Mouse (Mus musculus) left cerebral cortex, adult 2 months (tissue): ENCODE measurements around the gene Irf2. TPM values are rescaled to one million over a fixed set of nuclear protein-coding genes. Genes with fewer than 3 reads are reported as not detected.

Experiments used
- DNase-seq, 2 experiments: peaks; one replicate each; pipeline ENCODE4 v3.0.0; 2021 to 2022; ENCODE audit warnings: low spot score in 2 of 2, mixed read lengths in 1 of 2; ENCODE audit errors: extremely low spot score in 1 of 2
- H3K27ac ChIP-seq: fragments of 200-600 bp; 2 replicates; pipeline ENCODE4 v1.8.1; 2022
- H3K4me3 ChIP-seq: fragments of 200-600 bp; 2 replicates; pipeline ENCODE4 v1.8.1; 2022
- CTCF ChIP-seq: fragments of 200-600 bp; IDR thresholded peaks from 2 replicates; pipeline ENCODE4 v1.8.1; 2022; ENCODE audit warnings: antibody characterized with exemption, mild to moderate bottlenecking, moderate library complexity
- intact Hi-C: fragments of 180-260 bp; cut with DNase I; formaldehyde crosslinking; loops from one replicate; pipeline ENCODE4 v1.15.1; 2025
- total RNA-seq, 2 experiments: library from RNA; stranded (reverse); gene quantifications; 2 replicates each; pipeline ENCODE4 v1.2.3; 2021

Irf2 gene
- total RNA-seq, 2 experiments from 2014 or later = 70.7 to 79.6 TPM

- no peak overlapping the region for H3K4me3 ChIP-seq
- no peak for DNase-seq
- peak overlapping the region; percentile 67 for H3K27ac ChIP-seq
- no peak for TF ChIP-seq CTCF
- intact Hi-C loops = loop anchor here (10.0 kb wide), 1 partner anchor 92 kb away; no protein-coding TSS in a partner anchor
Measured at GRCm38 (mm10) chr8:46842676-46843181, 103.2 kb downstream of the Irf2 start.

GRCm38 (mm10) chr8:46843855-46844254 is 104.3 kb downstream of the Irf2 start:
- no peak for DNase-seq
- Histone ChIP-seq H3K4me3 (no peak overlapping the region), H3K27ac (peak overlapping the region; percentile 8)
- intact Hi-C loops = loop anchor here (10.0 kb wide), 1 partner anchor 91 kb away; no protein-coding TSS in a partner anchor
- TF ChIP-seq CTCF = no peak

DNA sequence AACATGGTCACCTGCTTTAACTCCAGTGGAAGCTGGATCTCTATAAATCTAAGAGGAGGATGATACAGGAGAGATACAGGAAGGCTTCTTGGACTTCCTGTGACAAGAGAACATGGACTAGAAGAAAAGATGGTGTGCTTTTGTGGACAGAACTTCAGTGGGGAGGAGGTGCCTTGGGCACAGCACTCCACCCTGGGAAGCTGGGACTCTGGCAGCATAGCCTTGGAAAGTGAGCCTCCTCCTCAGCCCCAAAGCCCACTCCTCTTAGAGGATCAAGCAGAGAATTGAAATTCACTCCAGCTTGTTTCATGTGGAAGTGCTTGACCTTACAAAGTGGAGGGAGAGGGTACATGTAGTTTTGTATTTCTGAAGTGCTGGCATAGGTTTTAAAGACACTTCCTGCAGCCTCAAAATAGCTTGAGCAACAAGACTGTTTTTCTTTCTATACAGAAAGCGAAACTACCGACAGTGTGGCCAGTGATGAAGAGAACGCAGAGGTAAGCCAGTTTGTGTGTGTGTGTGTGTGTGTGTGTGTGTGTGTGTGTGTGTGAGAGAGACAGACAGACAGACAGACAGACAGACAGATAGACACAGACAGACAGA is 104.9 kb downstream of the Irf2 start:
- TF ChIP-seq CTCF = no peak
- H3K27ac ChIP-seq = peak overlapping the region; percentile 76
- intact Hi-C loops = loop anchor here (10.0 kb wide), 1 partner anchor 90 kb away; no protein-coding TSS in a partner anchor
- DNase-seq = no peak
- no peak overlapping the region for H3K4me3 ChIP-seq

DNA sequence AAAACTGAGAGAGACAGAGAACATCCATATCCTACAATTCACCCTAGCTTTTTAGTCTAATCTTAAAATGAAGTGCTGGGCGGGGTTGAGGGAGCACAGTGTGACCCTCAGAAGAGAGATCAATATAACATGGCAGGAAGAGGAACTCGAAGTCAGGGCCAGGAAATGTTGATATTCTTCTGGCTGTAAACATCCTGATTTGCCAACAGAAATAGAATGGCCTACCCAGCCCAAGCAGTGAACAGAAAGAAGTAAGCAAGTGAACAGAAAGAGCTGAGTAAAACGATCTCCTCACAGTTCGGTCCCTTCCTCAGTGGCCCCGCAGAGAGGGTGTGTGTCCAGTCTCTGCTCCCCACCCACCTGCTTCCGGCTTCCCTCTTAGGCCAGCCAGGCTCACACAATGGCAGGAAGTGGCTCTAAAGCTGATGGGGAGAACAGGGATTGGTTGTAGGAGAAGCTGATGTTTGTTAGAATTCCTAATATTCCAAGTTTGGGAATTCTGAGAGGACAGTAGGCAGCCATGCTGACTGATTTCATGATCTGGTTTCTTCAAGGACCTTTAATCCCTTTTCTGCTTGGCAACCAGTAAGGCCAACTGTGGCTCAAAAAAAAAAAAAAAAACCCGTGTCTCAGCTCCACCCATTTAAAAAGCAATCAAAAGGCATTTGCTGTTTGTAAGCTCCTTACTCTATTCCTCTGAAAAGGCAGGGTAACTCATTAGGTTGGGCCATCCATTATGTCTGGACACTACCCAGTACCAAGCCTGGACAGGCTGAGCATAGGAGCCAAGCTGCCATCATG is 105.6 kb downstream of the Irf2 start:
- no peak for DNase-seq
- intact Hi-C loops = loop anchor here (10.0 kb wide), 1 partner anchor 90 kb away; no protein-coding TSS in a partner anchor
- H3K27ac ChIP-seq = peak overlapping the region; percentile 66
- H3K4me3 ChIP-seq = no peak overlapping the region
- no peak for TF ChIP-seq CTCF

DNA sequence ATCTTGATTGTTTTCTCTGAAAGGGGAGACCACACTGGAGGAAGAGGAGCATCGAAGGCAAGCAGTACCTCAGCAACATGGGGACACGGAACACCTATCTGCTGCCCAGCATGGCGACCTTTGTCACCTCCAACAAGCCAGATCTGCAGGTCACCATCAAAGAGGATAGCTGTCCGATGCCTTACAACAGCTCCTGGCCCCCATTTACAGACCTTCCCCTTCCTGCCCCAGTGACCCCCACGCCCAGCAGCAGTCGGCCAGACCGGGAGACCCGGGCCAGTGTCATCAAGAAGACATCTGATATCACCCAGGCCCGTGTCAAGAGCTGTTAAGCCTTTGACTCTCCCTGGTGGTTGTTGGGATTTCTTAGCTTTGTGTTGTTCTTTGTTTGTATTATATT is 106.4 kb downstream of the Irf2 start:
- Histone ChIP-seq H3K27ac (peak overlapping the region; percentile 66; the same call in 1 of the 2 replicates), H3K4me3 (no peak overlapping the region)
- intact Hi-C loops = loop anchor here (10.0 kb wide), 1 partner anchor 89 kb away; no protein-coding TSS in a partner anchor
- DNase-seq = no peak
- no peak for TF ChIP-seq CTCF

- intact Hi-C loops = loop anchor here (10.0 kb wide), 1 partner anchor 88 kb away; no protein-coding TSS in a partner anchor
Measured at GRCm38 (mm10) chr8:46846893-46847292, 107.4 kb downstream of the Irf2 start.

DNA sequence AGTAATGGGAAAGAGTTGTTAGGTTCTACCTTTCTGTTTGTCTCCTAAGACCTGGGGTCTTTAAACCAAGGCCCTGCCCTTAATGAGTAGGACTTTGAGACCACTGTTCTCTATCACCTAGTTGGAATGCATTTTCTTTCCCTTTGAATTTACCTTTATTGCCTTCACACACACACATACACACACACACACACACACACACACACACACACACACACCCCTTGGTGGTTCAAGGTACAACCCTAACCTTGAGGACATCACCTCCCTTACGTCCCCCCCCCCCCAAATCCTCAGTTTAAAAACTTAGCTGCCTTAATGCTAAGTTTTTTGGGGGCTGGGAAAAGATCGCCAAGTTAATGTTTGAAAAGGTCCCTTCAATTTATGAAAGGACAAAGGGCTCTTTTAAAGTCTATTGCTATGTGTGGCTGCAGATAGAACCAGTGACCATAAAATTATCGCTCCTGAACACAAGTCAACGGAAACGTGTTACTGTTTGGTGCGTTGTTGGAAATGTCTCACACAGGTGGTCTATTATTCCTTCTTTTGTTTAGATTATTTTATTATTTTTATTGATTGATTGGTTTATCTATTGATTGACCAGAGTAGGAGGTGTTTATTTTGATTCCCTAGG is 108.6 kb downstream of the Irf2 start:
- Histone ChIP-seq H3K4me3 (no peak overlapping the region), H3K27ac (no peak overlapping the region)
- intact Hi-C loops = loop anchor here (10.0 kb wide), 1 partner anchor 87 kb away; no protein-coding TSS in a partner anchor
- no peak for TF ChIP-seq CTCF
- no peak for DNase-seq

More at GRCm38 (mm10) chr8:46846893-46847292, 107.4 kb downstream of the Irf2 start:
- no peak overlapping the region for H3K27ac ChIP-seq
- no peak for TF ChIP-seq CTCF
- DNase-seq = no peak
- H3K4me3 ChIP-seq = no peak overlapping the region

DNA sequence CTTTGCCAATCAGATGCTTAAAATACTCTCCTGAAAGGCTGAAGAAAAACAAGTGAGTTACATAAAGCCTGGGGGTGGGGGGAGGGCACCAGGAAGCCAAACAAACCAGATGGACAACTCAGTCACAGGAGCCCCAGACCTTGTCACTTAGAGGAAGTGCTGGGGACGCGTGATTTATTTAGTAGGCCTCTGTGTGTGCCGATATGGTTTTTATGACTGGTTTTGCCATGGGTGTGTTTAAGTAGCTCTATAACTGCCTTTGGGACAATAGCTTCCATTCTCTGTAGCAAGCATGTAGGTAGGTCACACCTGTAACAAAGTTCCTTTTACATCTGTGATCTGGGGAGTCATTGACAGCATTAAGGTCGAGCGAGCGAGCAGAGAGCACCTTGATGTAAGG is 109.4 kb downstream of the Irf2 start:
- Histone ChIP-seq H3K4me3 (no peak overlapping the region), H3K27ac (no peak overlapping the region)
- no peak for TF ChIP-seq CTCF
- DNase-seq = no peak
- intact Hi-C loops = loop anchor here (10.0 kb wide), 1 partner anchor 86 kb away; no protein-coding TSS in a partner anchor

GRCm38 (mm10) chr8:46849458-46849857 is 109.9 kb downstream of the Irf2 start:
- intact Hi-C loops = loop anchor here (10.0 kb wide), 1 partner anchor 85 kb away; no protein-coding TSS in a partner anchor
- no peak overlapping the region for H3K4me3 ChIP-seq
- H3K27ac ChIP-seq = no peak overlapping the region
- TF ChIP-seq CTCF = no peak
- no peak for DNase-seq

DNA sequence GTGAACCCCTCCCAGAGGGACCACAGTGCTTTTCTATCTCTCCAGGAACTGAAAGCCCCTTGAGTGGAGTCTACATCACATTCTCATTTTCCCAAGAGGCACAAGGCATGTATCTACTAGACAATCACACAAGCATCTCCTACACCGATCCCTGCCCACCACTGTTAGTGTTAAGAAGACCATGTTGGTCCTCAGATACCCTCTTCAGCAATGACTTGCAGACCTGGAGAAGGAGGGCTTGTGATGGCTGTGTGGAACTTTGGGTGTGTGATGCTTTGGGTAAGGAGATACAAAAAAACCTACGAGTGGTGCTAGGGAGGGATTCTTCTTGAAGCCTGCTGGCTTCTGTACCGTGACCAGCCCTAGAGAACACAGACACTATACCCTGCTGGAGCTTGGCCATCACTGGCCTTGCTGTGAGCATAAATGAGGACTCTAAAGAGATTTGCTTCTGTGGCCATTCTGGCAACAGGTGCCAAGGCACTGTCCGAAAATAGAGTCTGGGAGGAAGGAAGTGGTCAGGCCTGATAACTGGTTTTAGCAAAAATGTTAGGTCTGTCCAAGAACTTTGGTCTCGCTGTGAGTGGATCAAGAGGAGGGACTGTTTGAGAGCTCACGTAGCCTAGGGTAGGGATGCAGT is 110.8 kb downstream of the Irf2 start:
- intact Hi-C loops = loop anchor here (5.0 kb wide), 1 partner anchor 173 kb away; no protein-coding TSS in a partner anchor
- no peak overlapping the region for H3K4me3 ChIP-seq
- DNase-seq = no peak
- H3K27ac ChIP-seq = no peak overlapping the region
- no peak for TF ChIP-seq CTCF

- no peak overlapping the region for H3K27ac ChIP-seq
- intact Hi-C loops = loop anchor here (5.0 kb wide), 1 partner anchor 174 kb away; no protein-coding TSS in a partner anchor
- H3K4me3 ChIP-seq = no peak overlapping the region
- no peak for TF ChIP-seq CTCF
- DNase-seq = no peak
Measured at GRCm38 (mm10) chr8:46851560-46851959, 112.0 kb downstream of the Irf2 start.
